Mouse (Mus musculus) v-Abl transformed pro-B cells (cell line): ENCODE results near the gene Tekt3.

Source experiments
- in situ Hi-C, 2 experiments: fragments of 400-800 bp; cut with MboI; formaldehyde crosslinking; loops; one replicate each; pipeline ENCODE4 v1.15.1; 2025; ENCODE audit not compliant: unreplicated experiment in 2 of 2

Gene Tekt3

DNA sequence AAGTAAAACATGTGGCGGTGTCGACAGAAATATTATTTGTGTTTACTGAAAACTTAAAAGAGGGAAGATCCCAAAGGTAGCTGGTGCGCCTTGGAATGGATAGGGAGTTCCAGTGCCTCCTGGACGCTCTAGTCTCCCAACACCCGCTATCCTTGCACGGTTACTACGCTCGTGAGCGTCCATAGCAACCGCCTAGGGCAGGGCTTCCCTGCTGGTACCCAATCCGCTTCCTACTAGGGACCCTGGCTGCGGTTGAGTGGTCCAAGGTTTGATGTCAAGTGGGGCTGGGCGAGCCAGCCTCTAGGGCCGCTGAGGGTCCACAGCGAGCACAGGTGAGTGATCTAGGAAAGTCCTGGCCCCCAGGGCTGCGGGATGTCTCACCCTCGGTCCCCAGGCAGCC is at the start of gene Tekt3:
Gene Tekt3 (plus strand): TSS at position 209 of the 400 bp plus-strand sequence.
- in situ Hi-C loops = no loop called here

GRCm38 (mm10) chr11:63017327-63018082 is 43.9 kb upstream of the Tekt3 start:
- in situ Hi-C loops = no loop called here

DNA sequence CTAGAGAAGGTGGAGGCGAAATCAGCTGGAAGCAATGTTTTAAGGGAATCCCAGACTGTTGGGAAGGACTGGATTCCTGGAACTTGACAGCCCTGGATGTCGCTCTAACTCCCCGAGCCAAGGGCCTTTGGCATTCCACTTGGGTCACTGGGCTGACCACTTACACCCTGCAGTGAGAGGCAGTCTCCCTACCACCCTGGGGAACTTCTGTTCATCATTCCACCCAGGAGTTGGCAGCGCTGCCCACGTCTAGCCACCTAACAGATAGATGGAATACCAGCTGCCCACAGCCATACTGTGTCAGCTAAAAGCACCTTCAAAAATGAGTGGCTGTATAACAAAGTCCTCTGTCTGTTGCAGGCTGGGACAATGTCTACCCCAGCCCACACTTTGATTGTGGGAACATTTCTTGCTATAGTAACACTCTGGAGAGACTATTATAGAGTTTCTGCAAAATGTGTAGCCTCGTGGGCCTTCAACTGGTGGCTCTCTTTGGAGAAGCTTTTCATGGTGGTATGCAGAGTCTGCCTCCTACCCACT is 43.3 kb upstream of the Tekt3 start:
- in situ Hi-C loops = no loop called here

DNA sequence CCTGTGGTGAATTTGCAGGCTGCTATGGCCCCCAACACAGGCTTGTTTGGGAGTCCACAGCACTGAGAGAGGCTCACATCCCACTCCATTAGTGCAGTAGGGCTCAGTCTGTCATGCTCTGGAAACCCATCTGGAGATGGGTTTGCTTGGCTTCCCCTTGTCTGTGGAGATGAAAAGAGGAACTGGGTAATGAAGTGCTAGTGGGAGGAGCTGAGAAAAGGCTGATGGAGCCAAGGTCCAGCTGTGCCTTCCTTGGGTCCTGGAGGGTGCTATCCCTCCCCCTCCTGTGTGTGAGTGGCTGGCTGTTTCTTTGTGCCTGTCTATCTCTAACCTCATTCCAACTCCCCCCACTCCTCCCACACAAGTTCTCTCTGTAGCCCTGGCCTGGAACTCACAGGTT is 40.8 kb upstream of the Tekt3 start:
- in situ Hi-C loops = no loop called here

DNA sequence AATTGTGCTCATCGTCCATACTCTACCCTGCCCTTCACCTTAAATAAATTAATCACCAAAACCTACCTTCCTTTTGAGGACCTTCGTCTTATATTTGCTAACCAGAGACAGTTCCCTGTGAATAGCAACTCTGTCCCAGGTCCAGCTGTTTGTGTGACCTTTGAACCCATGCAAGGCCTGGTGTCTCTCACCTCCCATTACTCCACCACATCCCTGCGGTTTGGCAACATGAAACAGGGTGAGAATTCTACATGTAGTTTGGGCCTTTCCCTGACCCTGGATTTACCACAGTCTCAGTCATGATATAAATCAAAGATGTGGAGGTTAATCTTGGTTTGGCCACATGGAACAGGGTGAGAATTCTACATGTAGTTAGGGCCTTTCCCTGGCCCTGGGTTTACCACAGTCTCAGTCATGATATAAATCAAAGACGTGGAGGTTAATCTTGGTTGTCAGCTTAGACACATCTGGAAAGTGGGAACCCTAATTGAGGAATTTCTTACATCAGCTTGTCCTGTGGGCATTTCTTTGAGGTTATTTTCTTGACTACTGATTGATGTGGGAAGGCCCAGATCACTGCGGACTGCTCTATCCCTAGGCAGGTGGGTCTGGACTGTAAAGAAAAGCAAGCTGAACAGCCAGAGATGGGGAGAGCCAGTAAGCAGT is 40.2 kb upstream of the Tekt3 start:
- in situ Hi-C loops = no loop called here

GRCm38 (mm10) chr11:63023461-63023860 is 38.0 kb upstream of the Tekt3 start:
- in situ Hi-C loops = no loop called here

DNA sequence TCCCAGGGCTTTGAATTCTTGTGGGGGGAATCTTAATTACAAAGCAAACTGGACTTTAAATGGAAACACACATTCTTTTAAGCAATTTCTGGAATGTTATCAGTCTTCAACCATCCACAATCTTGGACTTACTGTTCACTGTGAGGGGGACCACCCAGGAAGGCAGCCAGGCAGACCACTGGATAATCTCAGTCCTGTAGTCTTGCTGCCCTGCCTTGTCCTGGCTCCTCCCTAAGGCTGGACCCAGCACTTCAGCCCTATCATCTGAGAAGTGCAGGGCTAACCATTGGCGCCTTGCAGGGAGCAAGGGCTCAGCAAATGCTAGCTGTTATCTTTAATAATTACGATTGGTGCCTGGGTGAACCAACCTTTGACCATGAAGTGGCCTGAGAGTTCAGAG is 37.3 kb upstream of the Tekt3 start:
- in situ Hi-C loops = no loop called here

GRCm38 (mm10) chr11:63025476-63025875 is 36.0 kb upstream of the Tekt3 start:
- in situ Hi-C loops = no loop called here

- in situ Hi-C loops = no loop called here
These were observed 34.8 kb upstream of the Tekt3 start for GRCm38 (mm10) chr11:63026651-63027141.

- in situ Hi-C loops = no loop called here
These were observed 33.3 kb upstream of the Tekt3 start for GRCm38 (mm10) chr11:63028131-63028530.

- in situ Hi-C loops = no loop called here
These were observed 32.2 kb upstream of the Tekt3 start for GRCm38 (mm10) chr11:63029148-63029714.

GRCm38 (mm10) chr11:63029721-63030120 is 31.7 kb upstream of the Tekt3 start:
- in situ Hi-C loops = no loop called here

- in situ Hi-C loops = no loop called here
These were observed 25.8 kb upstream of the Tekt3 start for GRCm38 (mm10) chr11:63035420-63036211.

DNA sequence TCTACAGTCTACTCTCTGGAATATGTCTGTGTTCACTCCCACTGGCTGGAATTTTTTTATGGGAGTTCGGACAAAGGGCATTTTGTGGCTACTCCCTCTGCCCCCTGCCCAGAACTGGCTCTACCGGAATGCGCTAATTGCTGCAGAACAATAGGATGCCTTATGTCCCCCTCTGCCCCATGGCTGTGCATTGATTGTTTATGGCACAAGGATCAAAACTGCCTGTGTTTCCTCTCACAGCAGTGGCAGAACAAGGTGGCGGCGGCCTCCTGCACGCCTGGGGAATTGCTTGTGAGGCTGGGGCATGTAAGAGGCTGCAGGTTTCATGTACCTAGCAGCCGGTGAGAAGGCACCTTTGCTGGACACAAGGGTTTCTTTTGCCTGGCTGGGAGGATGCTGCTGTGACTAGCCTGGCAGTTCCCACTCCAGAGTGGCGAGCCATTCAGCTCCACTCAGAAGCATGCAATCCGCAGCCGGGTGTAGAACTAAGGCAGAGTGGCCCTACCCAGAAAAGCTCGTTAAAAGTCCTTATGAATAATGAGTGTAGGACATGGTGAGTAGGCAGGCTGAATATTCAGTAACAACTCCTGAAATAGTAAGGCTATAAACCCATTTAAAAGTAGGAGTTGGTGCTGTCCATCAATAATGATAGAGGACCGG is 21.3 kb upstream of the Tekt3 start:
- in situ Hi-C loops = no loop called here

GRCm38 (mm10) chr11:63045771-63046170 is 15.7 kb upstream of the Tekt3 start:
- in situ Hi-C loops = no loop called here

DNA sequence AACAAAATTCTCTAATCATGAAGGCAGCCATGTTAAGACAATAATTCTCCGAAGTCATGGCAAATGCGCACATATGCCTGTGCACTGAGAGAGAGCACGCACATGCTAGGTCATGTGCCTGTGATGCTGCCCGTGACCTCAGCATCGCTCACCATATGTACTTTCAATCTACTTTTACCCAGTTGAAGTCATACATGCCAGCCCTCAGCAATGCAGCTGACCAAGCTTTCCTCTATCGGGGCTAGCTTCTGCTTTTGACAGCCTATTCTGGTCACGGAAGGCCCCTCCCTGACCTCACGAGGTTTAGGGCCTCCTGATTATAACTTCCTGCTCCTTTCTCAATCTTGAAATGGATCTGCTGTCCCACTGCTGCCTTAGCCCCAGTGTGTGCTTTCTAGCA is 15.1 kb upstream of the Tekt3 start:
- in situ Hi-C loops = no loop called here

DNA sequence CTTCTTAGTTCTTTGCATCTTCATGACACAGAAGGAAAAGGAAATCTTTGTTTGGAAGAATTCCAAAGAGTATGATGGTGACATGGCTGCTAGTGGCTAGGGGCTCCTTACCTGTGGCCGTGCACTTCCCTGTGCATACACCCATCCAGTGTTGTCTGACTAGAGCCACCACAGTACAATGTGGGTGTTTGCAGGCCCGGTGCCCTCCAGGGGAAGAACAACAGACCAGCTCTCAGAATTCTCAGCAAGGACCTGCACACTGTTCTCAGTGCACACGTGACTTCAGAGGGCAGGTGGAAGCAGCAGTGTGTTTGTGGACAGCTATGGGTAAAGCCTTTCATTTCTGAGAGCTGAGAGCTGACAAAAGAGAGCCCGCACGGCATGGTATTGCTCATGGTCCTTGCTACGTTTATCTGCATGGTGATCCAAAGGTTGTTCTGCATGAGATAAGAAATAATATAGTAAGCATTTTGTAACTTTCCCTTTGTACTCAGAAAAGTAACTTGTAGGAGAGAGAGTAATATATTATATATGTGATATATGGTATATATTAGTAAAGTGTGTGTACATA is 11.0 kb upstream of the Tekt3 start:
- in situ Hi-C loops = no loop called here

DNA sequence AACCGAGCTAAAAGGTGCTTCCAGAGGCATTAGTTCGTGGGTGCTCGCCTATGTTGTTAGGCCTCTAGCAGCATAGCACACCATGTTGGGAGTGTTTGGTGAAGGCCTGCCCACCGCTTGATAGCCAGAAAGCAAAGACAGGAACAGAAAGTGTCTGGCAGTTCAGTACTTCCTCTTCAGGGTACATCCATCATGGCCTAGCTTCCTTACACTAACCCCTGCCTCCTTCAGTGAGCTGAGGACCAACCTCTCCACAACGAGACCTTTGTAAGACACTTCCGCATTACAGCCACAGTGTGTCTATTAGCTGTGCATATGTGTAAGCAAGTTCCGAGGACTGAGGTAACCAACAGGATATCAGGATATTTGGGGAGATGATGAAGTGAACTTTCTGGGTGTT is 10.4 kb upstream of the Tekt3 start:
- in situ Hi-C loops = no loop called here

DNA sequence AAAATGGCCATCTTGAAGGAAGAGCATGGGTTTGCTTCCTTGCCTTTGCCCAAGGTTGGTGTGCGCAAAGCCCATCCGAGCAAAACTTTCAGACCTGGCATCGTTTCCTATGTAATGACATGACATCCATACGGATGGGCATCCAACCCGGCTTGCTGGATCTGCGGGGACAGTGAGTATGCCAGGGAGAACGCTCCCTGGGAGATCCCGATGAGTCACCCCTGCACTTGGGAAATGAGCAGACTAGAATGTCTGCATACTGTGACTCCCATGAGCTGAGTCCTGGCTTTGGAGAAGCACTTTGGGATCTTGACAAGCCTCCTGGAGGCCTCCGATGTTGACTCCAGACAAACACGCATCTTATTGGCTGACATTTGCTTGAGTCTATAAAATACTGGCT is 9.5 kb upstream of the Tekt3 start:
- in situ Hi-C loops = no loop called here

GRCm38 (mm10) chr11:63055596-63055995 is 5.9 kb upstream of the Tekt3 start:
- in situ Hi-C loops = no loop called here
